Mouse (Mus musculus) thymus, postnatal 0 days (tissue): Measurements from ENCODE around the gene Oaz2. TPM values are rescaled to one million over a fixed set of nuclear protein-coding genes. Genes with fewer than 3 reads are reported as not detected.
"Not testable (repeated sequence)": the region's sequence is repeated elsewhere in the genome, so short reads cannot be mapped to it uniquely, and the experiment has no call there.

Source experiments
- DNase-seq: peaks from one replicate; pipeline ENCODE4 v3.0.0-alpha.2; 2015; ENCODE audit warnings: low spot score
- polyA plus RNA-seq: library from polyadenylated mRNA; unstranded; fragments of >200 nt; fragmentation: Nextera tagmentation; extraction: Ambion mirVana; gene quantifications from 2 replicates; pipeline ENCODE4 v1.2.1, GENCODE M21; 2015

Gene Oaz2
- polyA plus RNA-seq, 1 experiment from 2014 or later, result 113 TPM

GRCm38 (mm10) chr9:65649997-65650396 lies 17.8 kb upstream of the Oaz2 start:
- no peak for DNase-seq

DNA sequence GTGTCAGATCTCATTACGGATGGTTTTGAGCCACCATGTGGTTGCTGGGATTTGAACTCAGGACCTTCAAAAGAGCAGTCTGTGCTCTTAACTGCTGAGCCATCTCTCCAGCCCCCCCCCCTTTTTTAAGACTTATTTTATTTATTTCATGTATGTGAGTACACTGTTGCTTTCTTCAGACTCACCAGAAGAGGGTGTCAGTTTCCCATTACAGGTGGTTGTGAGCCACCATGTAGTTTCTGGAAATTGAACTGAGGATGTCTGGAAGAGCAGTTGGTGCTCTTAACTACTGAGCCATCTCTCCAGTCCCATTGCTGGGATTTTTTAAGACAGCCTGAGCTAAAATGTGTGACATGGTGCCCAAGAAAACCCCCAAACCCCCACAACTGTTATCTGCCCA lies 15.8 kb upstream of the Oaz2 start:
- not testable (repeated sequence) for DNase-seq

DNA sequence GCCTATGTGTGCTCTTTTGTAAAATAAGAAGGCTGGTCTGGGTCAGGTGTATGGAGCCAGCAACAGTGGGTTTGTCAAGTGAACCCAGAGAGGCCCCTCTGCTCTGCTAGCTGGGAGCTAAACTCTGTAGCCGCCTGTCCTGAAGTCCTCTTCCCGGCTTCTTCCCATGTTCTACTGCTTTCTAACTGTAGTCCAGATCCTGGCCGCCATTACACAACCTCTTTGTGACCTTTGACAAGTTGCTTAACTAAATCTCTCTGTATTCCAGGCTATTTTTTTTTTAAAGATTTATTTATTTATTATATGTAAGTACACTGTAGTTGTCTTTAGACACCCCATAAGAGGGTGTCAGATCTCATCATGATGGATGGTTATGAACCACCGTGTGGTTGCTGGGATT lies 14.1 kb upstream of the Oaz2 start:
- no peak for DNase-seq

DNA sequence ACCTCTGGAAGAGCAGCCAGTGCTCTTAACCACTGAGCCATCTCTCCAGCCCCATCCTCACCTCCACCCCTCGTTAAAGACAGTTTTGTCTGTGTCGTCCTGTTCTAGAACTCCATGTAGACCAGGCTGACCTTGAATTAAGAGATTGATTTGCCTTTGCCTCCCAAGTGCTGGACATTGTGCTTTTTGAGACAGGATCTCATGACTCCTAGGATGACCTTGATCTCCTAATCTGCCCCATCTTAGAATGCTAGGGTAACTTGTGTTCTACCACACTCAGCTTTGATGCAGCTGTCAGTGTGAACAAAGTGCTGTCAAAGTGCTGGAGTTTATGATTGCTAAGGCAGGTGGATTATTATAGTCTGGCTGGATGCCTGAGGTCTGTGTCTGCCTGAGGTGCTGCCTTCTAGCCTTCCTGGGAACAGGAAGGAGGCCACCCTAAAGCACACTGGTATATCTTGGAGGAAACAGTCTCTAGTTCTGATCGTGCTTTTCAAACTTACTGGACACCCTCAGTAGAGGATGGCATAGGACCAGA lies 13.0 kb upstream of the Oaz2 start:
- no peak for DNase-seq

GRCm38 (mm10) chr9:65655540-65655939 lies 12.3 kb upstream of the Oaz2 start:
- DNase-seq, result no peak

GRCm38 (mm10) chr9:65657218-65657617 lies 10.6 kb upstream of the Oaz2 start:
- DNase-seq, result no peak

DNA sequence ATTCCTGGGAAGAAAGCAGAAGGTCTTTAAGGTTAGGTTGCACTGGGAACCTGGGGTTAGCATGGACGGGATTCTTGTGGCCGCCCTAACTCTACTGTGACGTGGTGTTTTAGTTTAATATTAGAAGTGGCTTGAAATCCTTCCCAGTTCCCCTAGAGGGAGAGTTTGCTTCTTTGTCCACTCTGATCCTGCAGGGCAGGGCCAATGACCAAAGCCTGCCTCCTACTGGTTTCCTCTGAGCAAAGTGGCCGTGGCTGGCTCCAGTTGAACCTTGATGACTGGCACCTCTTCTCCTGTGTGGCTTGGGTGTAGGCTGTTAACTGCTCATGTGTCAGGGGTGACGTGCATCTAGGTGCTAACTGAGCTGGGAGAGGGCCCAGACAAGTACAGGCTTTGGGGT lies 6.8 kb upstream of the Oaz2 start:
- DNase-seq, result no peak

DNA sequence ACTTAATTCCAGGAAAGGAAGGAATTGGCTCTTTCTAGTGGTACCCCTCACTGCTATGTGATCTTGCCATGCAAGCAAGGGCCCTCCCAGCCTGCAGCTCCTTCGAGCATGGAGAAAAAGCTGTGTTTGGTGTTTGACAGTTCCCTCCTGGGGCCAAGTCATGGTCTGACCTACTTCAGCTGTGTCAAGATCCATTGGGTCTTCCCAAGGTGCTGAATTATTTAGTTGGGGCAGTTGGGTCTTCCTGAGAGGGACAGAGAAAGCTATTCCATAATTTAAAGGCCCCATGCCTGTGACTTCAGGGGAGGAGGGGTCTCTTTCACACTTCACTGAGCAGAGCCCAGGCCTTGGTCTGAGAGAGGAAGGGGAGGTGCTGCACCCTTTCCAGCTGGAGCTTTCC lies 6.3 kb upstream of the Oaz2 start:
- DNase-seq, result no peak

DNA sequence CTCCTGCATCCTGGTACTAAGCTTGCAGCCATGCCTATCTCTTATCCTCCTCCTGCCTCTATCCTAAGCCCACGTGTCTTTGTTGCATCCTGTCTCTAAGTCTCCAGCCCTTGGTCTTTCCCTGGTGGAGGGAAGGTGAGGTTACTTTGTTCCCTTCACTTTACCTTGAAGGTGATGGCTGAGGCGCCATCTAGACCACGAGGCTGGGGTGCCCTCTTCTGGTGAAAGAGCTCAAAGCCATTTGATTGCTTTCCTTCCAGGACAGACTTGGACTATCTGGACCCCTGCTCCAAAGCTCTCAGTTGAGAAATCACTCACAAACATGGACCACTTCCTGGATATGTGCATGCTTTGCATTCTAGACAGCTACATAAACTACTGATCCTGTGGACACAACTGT lies 3.6 kb upstream of the Oaz2 start:
- peak; percentile 55 for DNase-seq

DNA sequence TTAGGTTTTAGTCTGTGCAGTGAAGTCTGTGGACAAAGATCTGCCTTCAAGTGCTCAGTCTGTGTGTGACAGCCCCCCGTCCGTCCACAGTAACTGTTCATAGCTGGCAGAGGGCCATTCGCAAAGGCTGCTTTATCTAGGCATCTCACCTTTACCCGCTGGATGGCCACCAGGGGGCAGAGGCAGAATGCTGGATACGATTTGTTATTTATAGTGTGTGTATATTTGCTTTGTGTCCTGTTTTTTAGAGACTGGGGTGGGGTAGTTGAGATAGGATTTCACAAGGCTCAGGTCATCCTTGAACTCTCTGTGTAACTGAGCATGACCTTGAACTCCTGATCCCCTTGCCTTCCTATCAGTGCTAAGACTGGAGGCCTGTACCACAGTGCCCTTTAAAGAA lies 1.8 kb upstream of the Oaz2 start:
- peak; percentile 72 for DNase-seq

GRCm38 (mm10) chr9:65671431-65671931 lies 3.7 kb downstream of the Oaz2 start:
- no peak for DNase-seq

DNA sequence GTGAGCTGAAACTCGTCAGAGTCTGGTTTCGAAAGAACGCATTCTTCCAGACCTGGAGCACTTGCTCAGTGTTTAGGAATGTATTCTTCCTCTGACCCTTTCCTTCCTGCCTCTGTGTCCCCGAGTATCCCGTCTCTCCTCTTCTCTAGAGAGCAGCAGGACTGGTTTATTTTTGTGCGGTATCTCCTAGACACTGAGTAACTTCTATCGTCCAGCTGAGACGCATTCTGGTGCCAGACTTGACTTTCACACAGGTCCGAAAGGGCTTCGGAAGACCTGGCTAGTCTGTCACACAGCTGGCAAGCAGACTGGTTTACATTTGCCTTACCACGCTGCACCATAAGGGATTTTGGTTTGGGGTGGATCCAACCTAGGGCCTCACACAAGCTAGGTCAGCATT lies 5.2 kb downstream of the Oaz2 start:
- no peak for DNase-seq

GRCm38 (mm10) chr9:65675461-65676357 lies 7.9 kb downstream of the Oaz2 start:
- no peak for DNase-seq

- peak; percentile 96 for DNase-seq
Observed at GRCm38 (mm10) chr9:65676358-65677118, 8.7 kb downstream of the Oaz2 start.

DNA sequence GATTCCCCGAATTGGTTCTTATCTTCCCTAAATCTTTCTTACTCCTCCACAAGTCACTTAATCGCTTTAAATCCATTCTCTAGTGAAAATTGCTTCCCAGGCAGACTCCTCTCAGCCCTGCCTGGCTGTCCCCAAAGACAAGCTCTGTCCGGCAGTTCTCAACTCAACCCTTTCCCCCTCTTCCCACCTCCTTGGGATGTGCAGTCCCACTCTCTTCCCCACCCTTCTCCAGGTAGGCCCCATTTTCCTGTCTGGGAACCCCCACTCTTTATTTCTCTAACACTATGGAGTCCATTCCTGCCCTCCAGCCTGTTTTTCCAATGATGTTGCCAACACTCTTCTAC lies 9.3 kb downstream of the Oaz2 start:
- DNase-seq, result no peak

GRCm38 (mm10) chr9:65679181-65679761 lies 11.5 kb downstream of the Oaz2 start:
- no peak for DNase-seq

DNA sequence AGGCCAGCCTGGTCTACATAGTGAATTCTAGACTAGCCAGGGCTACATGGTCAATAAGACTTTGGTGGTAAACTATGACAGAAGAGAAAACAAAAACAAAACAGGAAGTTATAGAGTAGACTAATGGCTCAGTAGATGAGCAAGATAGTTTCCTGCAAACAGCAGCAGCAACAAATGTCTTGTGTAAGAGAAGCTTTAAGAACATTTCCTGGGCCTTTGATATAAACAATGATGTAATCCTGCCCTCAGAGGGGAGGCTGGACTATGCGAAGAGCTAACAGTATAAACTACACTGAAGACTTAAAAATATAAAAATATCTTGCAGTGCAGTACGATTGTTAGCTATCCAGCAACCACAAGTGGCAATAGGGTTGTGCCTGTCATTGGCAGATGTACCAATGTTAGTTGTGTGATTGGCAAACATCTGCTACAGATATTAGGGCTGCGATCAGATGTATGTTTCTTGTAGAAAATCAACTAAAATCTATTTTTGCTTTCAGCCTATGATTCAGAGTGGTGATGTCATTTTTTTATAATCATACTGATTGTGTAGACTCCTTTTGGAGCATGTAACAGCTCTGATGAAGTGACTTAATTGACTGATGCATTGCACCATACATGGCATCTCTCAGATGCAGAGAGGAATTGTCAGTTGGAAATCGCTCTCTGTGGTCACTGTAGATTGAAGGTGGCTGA lies 13.3 kb downstream of the Oaz2 start:
- DNase-seq, result no peak

GRCm38 (mm10) chr9:65681634-65681940 lies 13.8 kb downstream of the Oaz2 start:
- DNase-seq, result no peak

DNA sequence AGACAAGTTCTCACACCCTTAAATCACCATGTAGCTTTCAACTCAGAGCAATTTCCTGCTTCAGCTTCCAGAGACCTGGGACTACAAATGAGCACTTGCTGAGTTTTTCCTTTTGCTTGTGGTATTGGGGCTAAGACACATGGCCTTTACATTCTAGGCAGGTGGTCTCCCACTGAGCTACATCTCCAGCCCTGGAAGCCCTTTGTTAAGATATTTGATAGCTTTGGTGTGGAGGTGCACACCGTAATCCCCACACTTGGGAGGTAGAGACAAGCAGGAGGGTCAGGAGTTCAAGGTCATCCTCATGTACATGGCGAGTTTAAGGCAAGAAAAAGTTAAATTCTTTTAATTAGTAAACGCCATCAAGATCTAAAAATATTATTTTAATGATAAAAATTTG lies 14.4 kb downstream of the Oaz2 start:
- DNase-seq, result no peak

DNA sequence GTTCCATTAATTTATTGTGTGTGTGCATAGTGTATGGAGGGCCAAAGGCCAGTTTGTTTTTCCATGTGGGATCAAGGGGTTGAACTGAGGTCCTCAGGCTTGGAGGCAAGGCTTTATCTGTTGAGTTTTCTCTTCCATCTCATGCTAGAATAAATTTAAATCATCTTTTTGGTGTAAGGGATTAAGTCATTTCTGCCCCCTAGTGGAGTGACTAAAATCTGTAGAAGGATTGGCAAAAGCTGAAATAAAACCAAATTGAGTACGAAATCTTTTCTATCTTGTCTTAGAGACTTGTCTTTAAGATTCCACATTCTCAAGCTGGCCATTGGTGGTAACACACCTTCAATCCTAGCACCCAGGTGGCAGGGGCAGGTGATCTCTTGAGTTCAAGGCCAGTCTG lies 15.2 kb downstream of the Oaz2 start:
- peak; percentile 49 for DNase-seq

DNA sequence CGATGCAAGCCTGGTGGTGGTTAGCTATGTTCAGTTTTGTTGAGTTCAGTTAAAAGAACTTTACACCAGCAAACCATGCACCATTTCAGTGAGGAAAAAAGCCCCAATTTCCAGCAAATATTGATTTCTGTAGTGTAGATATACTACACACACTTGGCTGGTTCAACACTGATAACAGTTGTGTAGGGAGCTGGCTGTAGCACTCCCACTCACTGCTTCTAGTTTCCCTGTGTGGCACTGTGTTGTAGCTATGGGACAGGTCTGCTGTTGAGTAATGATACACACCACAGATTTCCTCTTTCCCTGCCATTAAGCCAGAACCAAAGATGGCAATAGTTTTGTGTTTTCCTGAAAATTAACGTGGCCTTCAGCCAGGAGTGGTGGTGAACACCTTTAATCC lies 16.9 kb downstream of the Oaz2 start:
- no peak for DNase-seq
